Mouse (Mus musculus): Measurements from ENCODE around the gene Fap. TPM values are rescaled to one million over a fixed set of nuclear protein-coding genes. Genes with fewer than 3 reads are reported as not detected.

Fap gene
- total and polyA plus RNA-seq, 2 experiments from 2014 or later, result 0.31 to 0.99 TPM

DNA sequence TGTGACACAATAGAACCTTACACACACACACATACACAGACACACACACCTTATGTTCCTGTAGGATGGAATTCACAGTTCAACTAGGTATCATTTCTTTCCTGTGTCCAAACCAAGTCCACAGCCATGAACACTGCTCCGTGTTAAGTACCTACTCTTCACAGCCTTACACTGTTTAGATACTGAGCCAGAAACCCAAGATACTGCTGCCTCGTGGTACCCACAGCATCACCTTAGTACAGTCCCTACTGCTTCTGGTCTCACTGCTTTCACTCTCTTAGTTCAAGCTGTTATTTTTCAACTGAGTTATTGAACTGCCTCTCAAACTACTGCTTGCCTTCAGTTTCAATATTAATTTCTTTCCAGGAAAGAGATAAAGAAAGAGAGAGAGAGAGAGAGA lies 110.6 kb downstream of the Fap start:
- WGBS, result 88% methylated on average over 2 of the region's 2 CpGs
- Histone ChIP-seq H3K36me3 (ENCODE audit: insufficient read depth, low read length) (no peaks in the 10 kb centered on the region), H3K9ac (replicated peaks; ENCODE audit: low read length) (no peak overlapping the region), H3K27ac (no peak overlapping the region), H3K27me3 (ENCODE audit: insufficient read depth, low read length) (no peaks in the 10 kb centered on the region), H3K9me3 (ENCODE audit: low read length) (no peaks in the 10 kb centered on the region), H3K4me2 (ENCODE audit: low read depth, low read length) (no peak overlapping the region), H3K4me3 (ENCODE audit: low read length) (no peak overlapping the region), H3K4me1 (ENCODE audit: insufficient read depth, low read length) (no peaks in the 10 kb centered on the region)
- ATAC-seq (no peak), DNase-seq (ENCODE audit: low spot score) (no peak)
- TF ChIP-seq CTCF (IDR thresholded peaks at IDR 0.05; ENCODE audit: low read depth), result no peak

DNA sequence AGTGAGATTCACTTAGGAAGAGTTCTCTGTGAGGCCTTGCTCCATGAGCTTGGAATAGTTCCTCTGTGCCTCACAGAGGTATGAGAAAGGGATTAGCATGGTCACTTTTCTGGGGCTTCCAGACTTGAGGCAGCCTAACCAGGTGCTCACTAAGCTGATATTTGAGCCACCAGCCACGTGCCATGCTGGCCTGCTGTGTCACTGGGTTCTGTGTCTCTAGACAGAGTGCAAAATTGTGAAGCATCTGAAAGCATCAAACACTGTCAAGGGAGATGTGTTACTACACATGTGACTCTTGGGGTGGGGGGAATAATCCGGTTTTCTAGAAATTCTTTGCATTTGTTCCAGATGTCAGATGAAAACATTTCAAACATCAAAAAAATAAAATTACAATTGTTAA lies 111.7 kb downstream of the Fap start:
- no peak for TF ChIP-seq CTCF (IDR thresholded peaks at IDR 0.05; ENCODE audit: low read depth)
- Histone ChIP-seq H3K27me3 (ENCODE audit: insufficient read depth, low read length) (no peaks in the 10 kb centered on the region), H3K27ac (no peak overlapping the region), H3K4me2 (ENCODE audit: low read depth, low read length) (no peak overlapping the region), H3K4me3 (ENCODE audit: low read length) (no peak overlapping the region), H3K4me1 (ENCODE audit: insufficient read depth, low read length) (no peaks in the 10 kb centered on the region), H3K36me3 (ENCODE audit: insufficient read depth, low read length) (no peaks in the 10 kb centered on the region), H3K9me3 (ENCODE audit: low read length) (no peaks in the 10 kb centered on the region), H3K9ac (replicated peaks; ENCODE audit: low read length) (no peak overlapping the region)
- DNase-seq (ENCODE audit: low spot score) (no peak), ATAC-seq (no peak)
- WGBS, result 75% methylated on average over 2 of the region's 2 CpGs

DNA sequence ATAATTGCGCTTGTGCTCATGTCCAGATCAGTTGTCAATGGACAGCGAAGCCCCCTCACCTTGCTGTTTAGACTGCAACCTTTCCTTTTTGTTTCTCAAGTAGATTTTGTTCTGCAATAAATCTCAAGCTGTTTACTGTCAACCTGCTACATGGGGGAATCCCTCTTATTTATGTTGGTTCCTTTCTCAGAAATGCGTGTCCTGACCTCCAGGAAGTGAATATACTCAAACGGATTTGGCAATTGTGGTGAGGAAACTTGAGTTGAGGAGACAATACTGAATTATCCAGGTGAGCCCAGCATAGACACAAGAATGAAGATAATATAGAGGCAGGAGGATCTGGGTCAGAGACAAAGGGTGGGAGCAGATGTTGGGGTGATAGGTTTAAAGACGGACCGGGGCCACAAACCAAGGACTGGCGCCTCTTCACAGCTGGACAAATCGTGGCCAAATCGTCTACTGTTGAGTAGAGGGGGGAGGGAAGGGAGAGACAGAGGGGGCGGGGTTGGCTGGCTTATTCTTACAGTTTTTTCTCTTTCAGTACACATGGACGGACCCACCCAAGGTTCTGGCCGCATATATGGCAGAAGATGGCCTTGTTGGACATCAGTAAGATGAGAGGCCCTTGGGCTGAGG lies 112.9 kb downstream of the Fap start:
- Histone ChIP-seq H3K27ac (no peak overlapping the region), H3K27me3 (ENCODE audit: insufficient read depth, low read length) (no peaks in the 10 kb centered on the region), H3K9me3 (ENCODE audit: low read length) (no peaks in the 10 kb centered on the region), H3K4me1 (ENCODE audit: insufficient read depth, low read length) (no peaks in the 10 kb centered on the region), H3K36me3 (ENCODE audit: insufficient read depth, low read length) (no peaks in the 10 kb centered on the region), H3K4me3 (ENCODE audit: low read length) (no peak overlapping the region), H3K9ac (replicated peaks; ENCODE audit: low read length) (no peak overlapping the region), H3K4me2 (ENCODE audit: low read depth, low read length) (no peak overlapping the region)
- 84% methylated on average over 12 of the region's 12 CpGs for WGBS
- ATAC-seq (no peak), DNase-seq (ENCODE audit: low spot score) (no peak)
- no peak for TF ChIP-seq CTCF (IDR thresholded peaks at IDR 0.05; ENCODE audit: low read depth)

DNA sequence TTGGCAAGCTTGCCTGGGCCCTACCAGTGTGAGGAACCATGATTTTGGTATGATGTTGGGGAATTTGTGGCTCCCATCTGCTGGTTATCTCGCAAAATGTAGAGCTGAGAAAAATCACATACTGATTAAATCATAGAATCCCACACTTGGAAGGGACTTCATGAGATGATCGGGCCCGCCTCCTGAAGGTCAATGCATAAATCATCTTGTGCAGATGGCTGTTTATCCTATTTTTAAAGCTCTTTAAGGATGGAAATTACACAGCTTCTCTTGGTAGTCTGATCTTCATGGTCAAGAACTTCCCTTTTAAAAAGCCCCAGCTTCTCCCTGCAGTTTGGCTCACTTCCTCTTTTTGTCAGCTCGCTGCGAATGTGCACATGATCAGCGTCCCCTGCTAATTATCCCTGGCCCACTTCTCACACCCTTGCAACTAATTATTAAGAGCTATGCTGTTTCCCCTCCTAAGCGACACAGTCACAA lies 113.6 kb downstream of the Fap start:
- Histone ChIP-seq H3K9ac (replicated peaks; ENCODE audit: low read length) (no peak overlapping the region), H3K9me3 (ENCODE audit: low read length) (no peaks in the 10 kb centered on the region), H3K27me3 (ENCODE audit: insufficient read depth, low read length) (no peaks in the 10 kb centered on the region), H3K4me2 (ENCODE audit: low read depth, low read length) (no peak overlapping the region), H3K36me3 (ENCODE audit: insufficient read depth, low read length) (no peaks in the 10 kb centered on the region), H3K4me3 (ENCODE audit: low read length) (no peak overlapping the region), H3K27ac (no peak overlapping the region), H3K4me1 (ENCODE audit: insufficient read depth, low read length) (no peaks in the 10 kb centered on the region)
- ATAC-seq (no peak), DNase-seq (ENCODE audit: low spot score) (no peak)
- WGBS, result 66% methylated on average over 7 of the region's 7 CpGs
- no peak for TF ChIP-seq CTCF (IDR thresholded peaks at IDR 0.05; ENCODE audit: low read depth)

DNA sequence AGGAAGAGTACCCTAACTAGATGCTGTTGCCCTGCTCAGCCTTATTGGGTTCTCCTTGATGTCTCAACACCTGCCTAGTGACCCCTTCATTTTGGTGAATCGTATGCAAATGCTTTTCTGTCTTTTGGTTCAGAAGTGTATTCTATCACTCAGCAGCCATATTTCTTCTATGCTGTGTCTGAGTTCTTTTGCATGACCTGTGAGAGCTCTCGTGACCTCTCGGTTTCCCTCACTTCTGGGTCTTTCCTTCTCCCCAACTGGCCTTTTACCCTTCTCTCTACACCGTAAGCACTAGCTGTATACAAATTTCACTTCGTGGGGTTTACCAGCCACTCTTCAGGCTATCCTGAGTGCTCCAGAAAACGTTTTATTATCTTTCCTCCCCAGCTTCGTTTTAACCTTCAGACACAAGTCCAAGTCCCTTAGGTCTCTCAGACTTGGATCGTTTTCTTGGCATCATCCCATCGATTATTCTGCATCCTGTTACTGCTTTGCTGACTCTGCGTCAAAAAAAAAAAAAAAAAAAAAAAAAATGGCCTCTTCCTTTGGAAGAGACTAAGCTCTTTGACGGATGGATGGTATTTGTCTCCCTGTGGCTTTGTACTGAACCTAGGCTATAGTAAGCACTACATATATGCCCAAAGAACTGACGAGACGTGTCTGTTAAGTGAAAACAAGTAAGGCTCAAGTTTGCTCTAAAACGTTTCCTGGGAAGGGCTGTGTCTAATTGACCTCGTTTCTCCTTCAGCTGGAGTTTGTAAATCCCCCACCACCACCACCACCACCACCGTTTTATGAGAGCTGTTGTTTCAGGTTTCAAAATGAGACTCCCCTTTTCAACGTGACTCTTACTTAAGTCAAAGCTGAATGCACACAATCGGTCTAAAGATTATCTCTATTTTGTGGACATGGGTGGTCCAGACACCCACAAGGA lies 114.4 kb downstream of the Fap start:
- no peaks in the 10 kb centered on the region for H3K27me3 ChIP-seq (ENCODE audit: insufficient read depth, low read length)
- H3K9ac ChIP-seq (replicated peaks; ENCODE audit: low read length), result no peak overlapping the region
- no peaks in the 10 kb centered on the region for H3K36me3 ChIP-seq (ENCODE audit: insufficient read depth, low read length)
- 61% methylated on average over 18 of the region's 18 CpGs for WGBS
- ATAC-seq (no peak), DNase-seq (ENCODE audit: low spot score) (peak; percentile 24)
- no peak for TF ChIP-seq CTCF (IDR thresholded peaks at IDR 0.05; ENCODE audit: low read depth)
- H3K27ac ChIP-seq, result no peak overlapping the region
- no peak overlapping the region for H3K4me2 ChIP-seq (ENCODE audit: low read depth, low read length)
- H3K4me1 ChIP-seq (ENCODE audit: insufficient read depth, low read length), result no peaks in the 10 kb centered on the region
- H3K9me3 ChIP-seq (ENCODE audit: low read length), result no peaks in the 10 kb centered on the region
- H3K4me3 ChIP-seq (ENCODE audit: low read length), result no peak overlapping the region

DNA sequence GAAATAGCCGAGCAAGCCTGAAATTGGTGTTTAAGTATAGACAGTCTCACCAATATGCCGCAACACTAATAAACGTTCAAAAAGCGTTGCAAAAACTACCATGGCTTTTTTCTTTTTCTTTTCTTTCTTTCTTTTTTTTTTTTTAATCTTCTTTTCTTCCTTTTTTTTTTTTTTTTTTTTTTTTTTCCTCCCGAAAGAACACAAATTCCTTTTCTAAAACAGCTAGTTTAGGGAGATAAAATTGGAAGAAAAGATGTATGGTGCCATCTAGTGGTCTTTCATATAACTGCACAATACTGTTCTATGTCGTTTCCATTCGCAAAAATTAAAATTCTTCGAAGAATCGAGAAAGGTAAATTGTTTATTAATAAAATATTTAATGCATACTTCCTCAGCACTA lies 115.8 kb downstream of the Fap start:
- no peaks in the 10 kb centered on the region for H3K9me3 ChIP-seq (ENCODE audit: low read length)
- peak; percentile 67 for TF ChIP-seq CTCF (IDR thresholded peaks at IDR 0.05; ENCODE audit: low read depth)
- peak overlapping the region; percentile 30; the same call in 1 of the 2 replicates for H3K4me2 ChIP-seq (ENCODE audit: low read depth, low read length)
- no peaks in the 10 kb centered on the region for H3K4me1 ChIP-seq (ENCODE audit: insufficient read depth, low read length)
- H3K36me3 ChIP-seq (ENCODE audit: insufficient read depth, low read length), result no peaks in the 10 kb centered on the region
- no peak overlapping the region for H3K27ac ChIP-seq
- 36% methylated on average over 9 of the region's 9 CpGs for WGBS
- DNase-seq (ENCODE audit: low spot score), result peak; percentile 70
- no peaks in the 10 kb centered on the region for H3K27me3 ChIP-seq (ENCODE audit: insufficient read depth, low read length)
- no peak overlapping the region for H3K4me3 ChIP-seq (ENCODE audit: low read length)
- no peak for ATAC-seq
- no peak overlapping the region for H3K9ac ChIP-seq (replicated peaks; ENCODE audit: low read length)
